Mouse (Mus musculus) limb, embryonic 13.5 days (tissue): ENCODE measurements around the gene Ctnna2. TPM values are rescaled to one million over a fixed set of nuclear protein-coding genes. Genes with fewer than 3 reads are reported as not detected.

Experiments used
- ATAC-seq: fragments of 200-750 bp; cut with Nextera tagmentation; 2 replicates; pipeline ENCODE4 v1.8.0; 2017; ENCODE audit warnings: low read depth, moderate number of reproducible peaks, moderate TSS enrichment; ENCODE audit not compliant: low FRiP score
- H3K27ac ChIP-seq: fragments of 300-500 bp; sonication (generic); 2 replicates; pipeline ENCODE4 v1.5.1; 2015; ENCODE audit warnings: inconsistent platforms, mild to moderate bottlenecking, moderate library complexity
- H3K27me3 ChIP-seq: fragments of 300-500 bp; sonication (generic); 2 replicates; pipeline ENCODE4 v1.6.1; 2015; ENCODE audit warnings: mild to moderate bottlenecking, inconsistent platforms
- H3K36me3 ChIP-seq: fragments of 300-500 bp; sonication (generic); 2 replicates; pipeline ENCODE4 v1.6.1; 2015; ENCODE audit warnings: inconsistent platforms, mild to moderate bottlenecking, moderate library complexity
- H3K4me1 ChIP-seq: fragments of 300-500 bp; sonication (generic); 2 replicates; pipeline ENCODE4 v1.6.1; 2015; ENCODE audit warnings: inconsistent platforms
- H3K4me2 ChIP-seq: fragments of 300-500 bp; sonication (generic); replicated peaks from 2 replicates; pipeline ENCODE4 v1.6.1; 2015; ENCODE audit warnings: inconsistent platforms, mild to moderate bottlenecking, moderate library complexity
- H3K4me3 ChIP-seq: fragments of 300-500 bp; sonication (generic); 2 replicates; pipeline ENCODE4 v1.5.1; 2015; ENCODE audit warnings: moderate library complexity, mild to moderate bottlenecking, inconsistent platforms
- H3K9ac ChIP-seq: fragments of 300-500 bp; sonication (generic); 2 replicates; pipeline ENCODE4 v1.6.1; 2015; ENCODE audit warnings: mild to moderate bottlenecking, inconsistent platforms
- H3K9me3 ChIP-seq: fragments of 300-500 bp; sonication (generic); 2 replicates; pipeline ENCODE4 v1.6.1; 2016; ENCODE audit warnings: inconsistent platforms
- WGBS: fragments of 180-500 bp; shearing (Covaris S2); methylation state at CpG from one replicate; pipeline ENCODE4 v1.1.7; 2015; 5-methylcytosine and 5-hydroxymethylcytosine counted together
- polyA plus RNA-seq: library from polyadenylated mRNA; unstranded; fragments of >200 nt; fragmentation: Nextera tagmentation; extraction: Ambion mirVana; gene quantifications from 2 replicates; pipeline ENCODE4 v1.2.1, GENCODE M21; 2015

The Ctnna2 gene
- polyA plus RNA-seq, 1 experiment from 2014 or later: 2.1 TPM

DNA sequence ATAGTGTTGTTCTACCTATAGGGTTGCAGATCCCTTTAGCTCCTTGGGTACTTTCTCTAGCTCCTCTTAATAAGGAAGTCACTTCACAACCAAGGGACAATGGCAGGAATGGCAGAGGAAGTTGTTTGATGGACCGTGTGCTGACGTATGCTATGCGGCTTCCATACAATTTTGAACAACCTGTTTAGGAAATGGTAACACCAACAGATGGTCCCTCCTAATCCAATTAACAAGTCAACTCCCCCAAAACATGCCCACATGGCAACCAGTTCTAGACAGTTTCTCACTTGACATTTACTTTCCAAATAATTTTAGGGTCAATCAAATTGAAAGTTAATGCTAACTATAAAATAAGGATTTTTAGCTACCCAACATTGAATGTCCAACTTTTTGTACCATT is 176.9 kb downstream of the Ctnna2 start:
- Histone ChIP-seq H3K27ac (no peak overlapping the region), H3K9me3 (no peaks in the 10 kb centered on the region), H3K4me1 (no peaks in the 10 kb centered on the region), H3K9ac (no peak overlapping the region), H3K4me2 (no peak overlapping the region), H3K4me3 (no peak overlapping the region), H3K36me3 (no peaks in the 10 kb centered on the region), H3K27me3 (no peaks in the 10 kb centered on the region)
- 92% methylated on average over 3 of the region's 3 CpGs for WGBS
- no peak for ATAC-seq

DNA sequence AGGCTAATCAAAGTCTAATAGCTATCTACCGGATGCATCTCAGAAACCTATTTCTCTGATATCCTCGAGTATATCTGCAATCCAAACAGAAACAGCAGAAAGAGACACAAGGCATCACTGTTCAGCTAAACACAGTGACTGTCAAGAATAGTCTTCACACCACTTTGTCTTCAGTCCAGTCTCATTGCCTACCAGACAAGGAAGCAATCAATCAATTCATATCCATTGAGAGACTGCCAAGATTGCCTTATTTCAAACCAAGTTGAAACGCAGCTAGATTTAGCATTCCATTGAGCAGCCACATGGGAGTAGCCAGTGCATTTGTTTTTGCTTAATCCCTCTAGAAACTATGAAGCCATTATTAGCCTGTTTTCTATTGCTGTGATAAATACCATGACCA is 196.2 kb downstream of the Ctnna2 start:
- Histone ChIP-seq H3K4me2 (no peak overlapping the region), H3K4me3 (no peak overlapping the region), H3K9ac (no peak overlapping the region), H3K27ac (no peak overlapping the region), H3K27me3 (no peaks in the 10 kb centered on the region), H3K36me3 (no peaks in the 10 kb centered on the region), H3K4me1 (no peaks in the 10 kb centered on the region), H3K9me3 (no peaks in the 10 kb centered on the region)
- ATAC-seq: no peak
- WGBS: 79% methylated on average over 3 of the region's 3 CpGs

DNA sequence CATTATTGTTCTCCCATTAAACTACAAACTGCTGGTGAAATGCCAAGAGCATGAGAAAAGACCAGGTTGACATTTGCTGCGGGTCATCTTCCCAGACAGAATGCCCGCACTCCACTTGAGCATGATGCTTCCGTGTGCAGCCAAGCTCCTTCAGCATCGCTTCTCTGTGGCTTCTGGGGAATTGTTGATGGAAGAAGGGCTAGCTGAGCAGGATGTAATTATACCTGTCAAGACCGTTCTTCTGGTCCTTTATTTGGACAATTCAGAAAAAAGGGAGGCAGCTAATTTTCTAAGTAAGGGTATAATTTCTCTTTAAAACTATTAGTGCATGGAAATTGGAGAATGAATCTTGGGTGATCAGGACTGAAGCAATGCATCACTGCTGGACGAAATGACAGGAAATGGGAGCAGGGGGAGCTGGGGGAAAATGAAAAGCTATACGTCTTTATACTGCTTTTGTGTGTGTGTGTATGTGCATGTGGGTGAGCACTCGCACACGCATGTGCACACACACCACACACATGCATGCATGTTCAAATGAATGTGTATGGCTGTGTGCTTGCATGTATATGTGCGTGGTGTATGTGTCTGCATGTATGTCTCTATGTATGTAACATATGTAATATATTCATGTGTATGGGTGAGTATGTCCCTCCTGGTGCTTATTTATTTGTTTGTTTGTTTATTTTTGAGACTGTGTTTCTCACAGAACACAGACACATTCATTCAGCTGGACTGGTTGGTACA is 211.0 kb downstream of the Ctnna2 start:
- Histone ChIP-seq H3K4me1 (no peaks in the 10 kb centered on the region), H3K9me3 (no peaks in the 10 kb centered on the region), H3K9ac (no peak overlapping the region), H3K27me3 (no peaks in the 10 kb centered on the region), H3K4me3 (no peak overlapping the region), H3K27ac (no peak overlapping the region), H3K4me2 (no peak overlapping the region), H3K36me3 (no peaks in the 10 kb centered on the region)
- no peak for ATAC-seq
- 78% methylated on average over 10 of the region's 10 CpGs for WGBS

DNA sequence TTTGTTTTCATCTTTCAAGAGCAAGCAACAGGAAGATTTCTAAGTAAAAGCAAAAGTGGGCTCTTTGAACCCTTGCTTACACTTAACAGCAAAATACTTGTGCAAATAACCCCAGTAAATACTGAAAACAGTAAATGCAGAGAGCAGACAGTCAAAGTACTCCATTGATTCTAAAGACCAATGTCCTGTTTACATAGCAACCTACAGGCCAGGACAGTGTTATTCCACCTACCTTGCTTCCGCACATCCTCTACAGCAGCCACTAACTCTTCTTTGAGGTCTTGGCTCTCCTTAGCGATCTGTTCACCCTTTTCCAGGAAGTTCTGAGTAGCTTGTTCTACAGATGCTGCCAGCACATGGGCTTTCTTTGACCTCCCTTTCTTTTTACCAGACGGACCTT is 221.3 kb downstream of the Ctnna2 start:
- no peak for ATAC-seq
- Histone ChIP-seq H3K27ac (no peak overlapping the region), H3K4me1 (no peaks in the 10 kb centered on the region), H3K4me2 (no peak overlapping the region), H3K27me3 (no peaks in the 10 kb centered on the region), H3K36me3 (no peaks in the 10 kb centered on the region), H3K4me3 (no peak overlapping the region), H3K9ac (no peak overlapping the region), H3K9me3 (no peaks in the 10 kb centered on the region)
- 75% methylated on average over 3 of the region's 3 CpGs for WGBS

DNA sequence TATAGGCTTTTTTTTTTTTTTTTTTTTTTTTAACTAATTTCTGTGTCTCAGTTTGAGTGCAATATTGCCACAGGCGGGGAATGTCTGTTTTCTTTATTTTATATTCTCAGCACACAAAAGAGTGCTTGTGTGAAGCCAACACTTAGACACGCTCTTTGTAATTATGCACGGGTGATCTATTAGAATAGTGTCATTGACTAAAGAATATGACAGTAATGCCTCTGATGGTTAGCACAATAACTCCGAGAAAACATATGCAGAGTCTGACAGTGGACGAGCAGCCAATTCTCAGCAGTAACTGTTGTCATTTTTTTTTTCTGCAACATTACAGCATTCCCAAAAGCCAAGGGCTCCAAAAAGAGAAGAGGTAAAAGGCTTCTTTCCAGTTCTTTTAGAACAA is 234.1 kb downstream of the Ctnna2 start:
- no peak overlapping the region for H3K4me2 ChIP-seq
- no peak overlapping the region for H3K9ac ChIP-seq
- no peaks in the 10 kb centered on the region for H3K27me3 ChIP-seq
- H3K4me3 ChIP-seq: no peak overlapping the region
- no peaks in the 10 kb centered on the region for H3K36me3 ChIP-seq
- no peak for ATAC-seq
- H3K4me1 ChIP-seq: no peaks in the 10 kb centered on the region
- H3K9me3 ChIP-seq: no peaks in the 10 kb centered on the region
- H3K27ac ChIP-seq: no peak overlapping the region
- 71% methylated on average over 5 of the region's 5 CpGs for WGBS

DNA sequence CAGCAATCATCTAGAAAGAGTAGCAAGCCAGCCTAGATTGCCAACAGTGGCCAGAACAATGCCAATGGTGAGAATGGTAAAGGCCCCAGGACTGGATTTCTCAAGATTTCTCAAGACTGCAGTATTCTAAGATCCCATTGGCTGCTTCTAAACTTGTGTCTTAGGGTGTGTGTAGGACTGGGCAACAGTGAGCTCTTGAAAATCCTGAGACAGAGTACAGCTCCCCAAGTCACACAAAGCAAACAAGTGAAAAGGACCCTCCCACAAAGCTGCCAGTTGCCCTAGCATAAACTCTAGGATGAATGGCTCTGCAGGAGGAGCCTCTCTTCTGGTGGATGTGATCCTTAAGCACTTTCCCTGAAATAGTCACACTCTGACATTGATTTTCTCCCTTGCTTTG is 235.8 kb downstream of the Ctnna2 start:
- Histone ChIP-seq H3K27me3 (no peaks in the 10 kb centered on the region), H3K27ac (no peak overlapping the region), H3K9ac (no peak overlapping the region), H3K4me1 (no peaks in the 10 kb centered on the region), H3K9me3 (no peaks in the 10 kb centered on the region), H3K36me3 (no peaks in the 10 kb centered on the region), H3K4me3 (no peak overlapping the region), H3K4me2 (no peak overlapping the region)
- no peak for ATAC-seq

DNA sequence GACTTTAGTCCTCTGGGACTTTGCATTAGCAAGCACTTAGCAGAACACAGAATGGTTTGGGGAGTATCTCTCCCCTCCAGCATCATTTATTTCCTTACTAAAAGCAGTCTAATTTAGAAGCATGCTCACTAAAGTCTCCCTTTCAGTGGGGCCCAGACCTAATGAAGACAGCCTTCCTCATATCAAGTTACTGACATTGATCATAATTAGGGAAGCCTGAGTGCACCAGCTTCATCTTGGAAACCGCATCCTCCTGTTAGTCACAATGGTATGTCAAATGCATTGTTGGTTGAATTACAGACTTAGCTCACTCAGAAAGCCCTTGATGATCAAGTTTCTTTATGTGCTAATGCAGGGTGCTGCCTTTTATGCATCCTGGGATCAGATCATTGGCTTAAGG is 236.5 kb downstream of the Ctnna2 start:
- no peak for ATAC-seq
- H3K27me3 ChIP-seq: no peaks in the 10 kb centered on the region
- WGBS: 70% methylated on average over 1 of the region's 1 CpGs
- H3K27ac ChIP-seq: no peak overlapping the region
- no peak overlapping the region for H3K4me2 ChIP-seq
- no peaks in the 10 kb centered on the region for H3K36me3 ChIP-seq
- H3K4me1 ChIP-seq: no peaks in the 10 kb centered on the region
- no peak overlapping the region for H3K9ac ChIP-seq
- H3K4me3 ChIP-seq: no peak overlapping the region
- no peaks in the 10 kb centered on the region for H3K9me3 ChIP-seq

DNA sequence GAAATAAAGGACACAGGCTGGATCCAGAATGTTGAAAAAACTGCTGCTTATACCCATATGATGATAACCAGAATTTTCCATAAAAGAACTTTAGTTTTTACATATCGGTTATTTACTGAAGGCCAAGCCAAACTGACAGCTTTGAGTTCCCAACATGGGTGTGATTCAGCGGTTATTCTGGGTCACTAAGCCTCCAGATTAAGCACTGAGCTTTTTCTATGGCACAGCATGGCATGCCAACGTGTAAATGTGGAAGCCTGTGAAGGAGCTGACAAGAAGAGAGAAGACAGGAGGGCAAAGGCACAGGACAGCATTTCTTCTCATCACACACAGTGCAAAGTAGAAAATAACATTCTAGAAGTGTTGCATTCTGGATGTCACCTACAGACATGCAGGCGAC is 240.9 kb downstream of the Ctnna2 start:
- Histone ChIP-seq H3K4me2 (no peak overlapping the region), H3K27me3 (no peaks in the 10 kb centered on the region), H3K9ac (no peak overlapping the region), H3K27ac (no peak overlapping the region), H3K36me3 (no peaks in the 10 kb centered on the region), H3K4me1 (no peaks in the 10 kb centered on the region), H3K9me3 (no peaks in the 10 kb centered on the region), H3K4me3 (no peak overlapping the region)
- WGBS: 78% methylated on average over 4 of the region's 4 CpGs
- no peak for ATAC-seq

DNA sequence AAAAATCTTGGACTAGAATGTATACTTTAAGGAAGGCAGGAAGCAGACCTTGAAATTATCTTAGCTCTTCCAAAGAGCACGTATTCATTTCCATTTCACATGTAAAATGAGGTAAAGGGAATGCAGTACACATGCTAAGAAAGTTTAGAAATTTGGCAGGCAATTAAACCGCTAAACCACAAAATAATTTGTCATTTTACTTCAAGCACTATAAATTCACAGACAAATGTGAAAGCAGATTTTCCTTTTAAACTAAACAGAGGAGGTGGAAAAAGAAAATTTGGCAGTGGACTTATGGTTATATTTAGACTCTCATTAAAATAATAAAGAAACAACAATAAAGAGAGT is 254.6 kb downstream of the Ctnna2 start:
- Histone ChIP-seq H3K36me3 (no peaks in the 10 kb centered on the region), H3K27ac (no peak overlapping the region), H3K4me3 (no peak overlapping the region), H3K27me3 (no peaks in the 10 kb centered on the region), H3K9me3 (no peaks in the 10 kb centered on the region), H3K4me2 (no peak overlapping the region), H3K4me1 (no peaks in the 10 kb centered on the region), H3K9ac (no peak overlapping the region)
- ATAC-seq: no peak
- WGBS: 77% methylated on average over 2 of the region's 2 CpGs

DNA sequence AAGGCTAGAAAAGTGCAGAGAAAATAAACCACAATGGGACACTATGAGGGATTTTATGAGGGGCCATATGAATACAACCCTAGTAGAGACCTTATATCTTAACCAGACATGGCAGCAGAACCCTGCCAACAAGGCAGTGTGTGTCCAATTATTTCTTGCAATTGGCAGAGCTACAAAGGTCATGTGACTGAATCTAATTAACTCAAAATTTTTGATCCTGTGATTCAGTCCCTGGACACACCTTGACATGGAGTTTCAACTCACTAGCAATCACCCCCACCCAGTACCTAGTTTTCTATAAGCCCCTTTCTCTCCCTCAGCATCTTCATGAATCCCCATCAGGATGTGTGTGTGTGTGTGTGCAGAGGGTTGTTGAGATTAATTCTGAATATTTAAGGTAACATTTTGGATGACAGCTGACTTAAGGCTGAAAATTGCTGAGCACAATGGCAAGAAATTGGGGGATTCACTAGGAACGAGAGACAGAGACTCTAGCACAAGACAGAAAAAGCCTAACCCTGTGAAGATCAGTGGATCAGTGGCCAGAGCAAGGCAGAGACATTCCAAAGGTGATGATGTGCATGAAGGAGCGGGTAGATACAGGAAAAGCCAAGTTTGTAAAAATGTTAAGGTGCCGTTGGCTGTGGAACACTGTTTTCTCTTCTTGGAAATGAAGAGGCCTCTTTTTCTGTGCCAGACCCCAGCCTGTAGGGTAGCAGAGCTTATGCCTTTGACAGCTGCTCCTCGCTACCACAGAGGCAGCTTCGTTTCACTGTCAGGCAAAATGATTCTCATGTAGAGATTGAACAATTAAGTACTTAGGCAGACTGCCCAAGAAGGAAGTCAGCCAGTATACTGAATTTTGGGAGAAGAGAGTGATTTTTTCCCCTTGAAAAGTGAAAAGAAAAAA is 255.2 kb downstream of the Ctnna2 start:
- no peaks in the 10 kb centered on the region for H3K27me3 ChIP-seq
- H3K9ac ChIP-seq: no peak overlapping the region
- H3K4me1 ChIP-seq: no peaks in the 10 kb centered on the region
- 72% methylated on average over 5 of the region's 5 CpGs for WGBS
- no peak for ATAC-seq
- no peak overlapping the region for H3K4me2 ChIP-seq
- H3K27ac ChIP-seq: no peak overlapping the region
- H3K9me3 ChIP-seq: no peaks in the 10 kb centered on the region
- no peaks in the 10 kb centered on the region for H3K36me3 ChIP-seq
- no peak overlapping the region for H3K4me3 ChIP-seq

DNA sequence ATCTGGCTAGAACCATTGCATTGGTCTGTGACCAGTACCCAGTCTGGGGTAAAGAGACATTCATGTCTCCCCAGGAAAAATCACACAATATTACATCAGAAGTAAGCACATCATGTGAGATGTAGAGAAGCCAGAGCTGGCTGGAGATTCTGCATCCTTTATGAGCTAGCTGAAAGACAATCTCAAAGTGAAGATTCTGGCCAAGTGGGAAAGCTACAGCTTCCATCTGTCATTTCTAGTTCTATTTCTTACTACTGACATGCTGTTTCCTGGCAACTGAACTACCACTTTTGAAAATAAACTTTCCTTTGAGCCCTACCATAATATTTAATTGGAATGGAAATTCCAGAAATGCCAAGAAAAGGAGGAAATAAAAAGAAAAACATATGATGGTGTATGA is 285.4 kb downstream of the Ctnna2 start:
- no peak overlapping the region for H3K4me3 ChIP-seq
- no peaks in the 10 kb centered on the region for H3K27me3 ChIP-seq
- ATAC-seq: no peak
- no peak overlapping the region for H3K4me2 ChIP-seq
- no peaks in the 10 kb centered on the region for H3K36me3 ChIP-seq
- H3K4me1 ChIP-seq: no peaks in the 10 kb centered on the region
- no peak overlapping the region for H3K27ac ChIP-seq
- no peak overlapping the region for H3K9ac ChIP-seq
- H3K9me3 ChIP-seq: no peaks in the 10 kb centered on the region

DNA sequence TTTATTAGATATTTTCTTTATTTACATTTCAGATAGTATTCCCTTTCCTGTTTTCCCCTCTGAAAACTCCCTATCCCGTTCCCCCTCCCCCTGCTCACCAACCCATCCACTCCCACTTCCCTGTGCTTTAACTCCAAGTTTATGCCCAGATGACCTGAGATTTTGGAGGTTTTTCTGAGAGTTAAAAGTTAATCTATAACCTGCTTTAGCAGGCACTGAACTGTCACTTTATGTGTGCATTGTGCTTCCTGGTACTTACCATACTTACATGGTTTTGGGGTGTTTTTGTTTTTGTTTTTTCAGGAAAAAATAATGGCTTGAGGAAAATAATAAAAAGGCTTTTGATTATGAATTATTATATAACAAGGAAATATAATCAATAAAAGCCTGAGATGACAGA is 292.3 kb downstream of the Ctnna2 start:
- H3K36me3 ChIP-seq: no peaks in the 10 kb centered on the region
- no peaks in the 10 kb centered on the region for H3K27me3 ChIP-seq
- H3K9me3 ChIP-seq: no peaks in the 10 kb centered on the region
- ATAC-seq: no peak
- H3K27ac ChIP-seq: no peak overlapping the region
- no peak overlapping the region for H3K9ac ChIP-seq
- WGBS: 96% methylated on average over 1 of the region's 1 CpGs
- H3K4me1 ChIP-seq: no peaks in the 10 kb centered on the region
- H3K4me2 ChIP-seq: no peak overlapping the region
- H3K4me3 ChIP-seq: no peak overlapping the region

DNA sequence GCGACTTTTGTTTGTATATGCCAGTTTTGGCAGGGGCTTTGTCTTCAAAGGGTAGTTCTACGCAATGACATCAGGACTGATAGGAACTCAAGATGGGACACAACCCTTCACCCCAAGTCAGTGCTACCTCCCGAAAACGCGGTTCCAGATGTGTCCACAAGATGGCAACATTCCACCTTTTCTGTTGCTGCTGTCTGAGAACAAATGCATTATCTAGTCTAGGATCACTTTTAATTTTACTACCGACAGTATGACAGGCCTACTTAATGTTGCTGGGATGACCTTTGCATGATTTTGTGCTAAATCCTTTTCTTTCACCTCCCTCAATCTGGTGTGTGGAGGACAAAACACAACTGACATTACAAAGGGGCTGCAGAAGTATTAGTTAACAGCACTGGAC is 329.4 kb downstream of the Ctnna2 start:
- Histone ChIP-seq H3K9me3 (no peaks in the 10 kb centered on the region), H3K4me3 (no peak overlapping the region), H3K27ac (no peak overlapping the region), H3K4me1 (no peaks in the 10 kb centered on the region), H3K9ac (no peak overlapping the region), H3K27me3 (no peaks in the 10 kb centered on the region), H3K36me3 (no peaks in the 10 kb centered on the region), H3K4me2 (no peak overlapping the region)
- ATAC-seq: no peak
- 15% methylated on average over 6 of the region's 6 CpGs for WGBS
